Comparison of ENCODE assay signal across 13 mouse cellular contexts in genomic region chr6:59016336-59016832, GRCm38 (mm10). TPM values are rescaled to one million over a fixed set of nuclear protein-coding genes. Genes with fewer than 3 reads are reported as not detected.
A peak's percentile ranks its signal among the peaks of the same experiment; 100 is the strongest.
DNase-seq lines count a peak whose midpoint lies in the region; ATAC-seq and TF ChIP-seq lines count a peak whose summit lies in the region.
"Had no signal": no experiment of that assay in that cellular context is flagged by ENCODE, and none has a peak within 500 bp of the region (broad histone marks: within the 10 kb centered on the region; RNA-seq: fewer than 3 reads in every experiment).

No protein-coding gene starts in this region.

- no peak overlapping the region for H3K9ac ChIP-seq in forebrain, embryonic 11.5 days (ENCODE audit: low read length)
- no peak overlapping the region for H3K9ac ChIP-seq in forebrain, embryonic 14.5 days (ENCODE audit: low read length)
- H3K9ac ChIP-seq in lung, postnatal 0 days (replicated peaks; ENCODE audit: low read depth), result no peak overlapping the region
- H3K9ac ChIP-seq in limb, embryonic 13.5 days, result no peak overlapping the region
- no peak overlapping the region for H3K9ac ChIP-seq in stomach, postnatal 0 days (ENCODE audit: low read length)
- H3K9ac ChIP-seq: heart, embryonic 15.5 days had no signal

- no peak overlapping the region for H3K4me2 ChIP-seq in forebrain, embryonic 11.5 days (ENCODE audit: low read depth, low read length, severe bottlenecking)
- H3K4me2 ChIP-seq in forebrain, embryonic 14.5 days (ENCODE audit: low read length), result no peak overlapping the region
- no peak overlapping the region for H3K4me2 ChIP-seq in lung, postnatal 0 days (replicated peaks; ENCODE audit: low read depth, low read length)
- no peak overlapping the region for H3K4me2 ChIP-seq in limb, embryonic 13.5 days (replicated peaks)
- H3K4me2 ChIP-seq in stomach, postnatal 0 days (replicated peaks; ENCODE audit: low read depth), result no peak overlapping the region
- H3K4me2 ChIP-seq: heart, embryonic 15.5 days had no signal

- TF ChIP-seq CTCF in lung, postnatal 0 days (IDR thresholded peaks at IDR 0.05), result no peak
- no peak for TF ChIP-seq CTCF in stomach, postnatal 0 days (IDR thresholded peaks at IDR 0.05; ENCODE audit: low read depth)

- no peak for TF ChIP-seq EP300 in lung, postnatal 0 days (IDR thresholded peaks at IDR 0.05)
- TF ChIP-seq EP300 in stomach, postnatal 0 days (optimal IDR thresholded peaks at IDR 0.05), result no peak

- no peak for DNase-seq in forebrain, embryonic 11.5 days (ENCODE audit: low spot score)
- no peak for DNase-seq in forebrain, embryonic 14.5 days (ENCODE audit: low spot score)
- DNase-seq in lung, postnatal 0 days (ENCODE audit: low spot score), result no peak
- no peak for DNase-seq in lung, postnatal 10 days
- DNase-seq in stomach, postnatal 0 days (ENCODE audit: low spot score), result no peak
- DNase-seq in adrenal gland, adult 2 months, result no peak
- DNase-seq in heart, adult 11 months, result no peak
- DNase-seq: kidney, adult 8-10 months; lung, postnatal 36 days; thymus, adult 18-20 months had no signal

- H3K4me1 ChIP-seq in forebrain, embryonic 11.5 days (replicated peaks; ENCODE audit: control insufficient read depth, insufficient read depth, low read length), result no peaks in the 10 kb centered on the region
- no peaks in the 10 kb centered on the region for H3K4me1 ChIP-seq in forebrain, embryonic 14.5 days (ENCODE audit: control insufficient read depth, insufficient read depth, low read length)
- H3K4me1 ChIP-seq in lung, postnatal 0 days (ENCODE audit: insufficient read depth, low read depth, low read length), result peaks cover 4% of the 10 kb centered on the region; the same call in 1 of the 2 replicates
- no peaks in the 10 kb centered on the region for H3K4me1 ChIP-seq in limb, embryonic 13.5 days
- H3K4me1 ChIP-seq in stomach, postnatal 0 days (replicated peaks; ENCODE audit: control insufficient read depth, insufficient read depth), result no peaks in the 10 kb centered on the region

- ATAC-seq in forebrain, embryonic 11.5 days (replicated peaks; ENCODE audit: low FRiP score), result peak; percentile 49; the same call in 1 of the 2 replicates
- no peak for ATAC-seq in forebrain, embryonic 14.5 days
- no peak for ATAC-seq in lung, postnatal 0 days
- ATAC-seq in limb, embryonic 13.5 days (ENCODE audit: low FRiP score, low read depth), result peak; percentile 64; the same call in 1 of the 2 replicates
- peak; percentile 13; the same call in 1 of the 2 replicates for ATAC-seq in stomach, postnatal 0 days (ENCODE audit: low FRiP score, low TSS enrichment)
- ATAC-seq: activated CD4-positive, CD25-positive, alpha-beta regulatory T cell, adult 4 months had no signal

- WGBS in forebrain, embryonic 11.5 days, result 68% methylated on average over 1 of the region's 1 CpGs
- 89% methylated on average over 1 of the region's 1 CpGs for WGBS in forebrain, embryonic 14.5 days
- 50% methylated on average over 1 of the region's 1 CpGs for WGBS in lung, postnatal 0 days
- 74% methylated on average over 1 of the region's 1 CpGs for WGBS in limb, embryonic 13.5 days
- 48% methylated on average over 1 of the region's 1 CpGs for WGBS in stomach, postnatal 0 days

- no peaks in the 10 kb centered on the region for H3K27me3 ChIP-seq in forebrain, embryonic 11.5 days (ENCODE audit: control insufficient read depth, insufficient read depth, low read length)
- no peaks in the 10 kb centered on the region for H3K27me3 ChIP-seq in forebrain, embryonic 14.5 days (replicated peaks; ENCODE audit: control insufficient read depth, insufficient read depth, low read length)
- no peaks in the 10 kb centered on the region for H3K27me3 ChIP-seq in lung, postnatal 0 days (replicated peaks; ENCODE audit: insufficient read depth, low read length)
- no peaks in the 10 kb centered on the region for H3K27me3 ChIP-seq in limb, embryonic 13.5 days
- no peaks in the 10 kb centered on the region for H3K27me3 ChIP-seq in stomach, postnatal 0 days (ENCODE audit: control insufficient read depth, insufficient read depth, low read length)
- H3K27me3 ChIP-seq: heart, embryonic 15.5 days had no signal

- no peak overlapping the region for H3K4me3 ChIP-seq in forebrain, embryonic 11.5 days (ENCODE audit: low read depth, low read length)
- H3K4me3 ChIP-seq in forebrain, embryonic 14.5 days (ENCODE audit: low read depth, low read length), result no peak overlapping the region
- H3K4me3 ChIP-seq in lung, postnatal 0 days (ENCODE audit: low read depth, low read length), result no peak overlapping the region
- no peak overlapping the region for H3K4me3 ChIP-seq in limb, embryonic 13.5 days
- no peak overlapping the region for H3K4me3 ChIP-seq in stomach, postnatal 0 days (ENCODE audit: low read depth, low read length)
- H3K4me3 ChIP-seq: heart, embryonic 15.5 days had no signal

- no peaks in the 10 kb centered on the region for H3K36me3 ChIP-seq in forebrain, embryonic 11.5 days (ENCODE audit: control insufficient read depth, insufficient read depth, low read length)
- H3K36me3 ChIP-seq in forebrain, embryonic 14.5 days (ENCODE audit: control insufficient read depth, insufficient read depth, low read length), result no peaks in the 10 kb centered on the region
- no peaks in the 10 kb centered on the region for H3K36me3 ChIP-seq in lung, postnatal 0 days (ENCODE audit: insufficient read depth, low read length)
- no peaks in the 10 kb centered on the region for H3K36me3 ChIP-seq in limb, embryonic 13.5 days
- no peaks in the 10 kb centered on the region for H3K36me3 ChIP-seq in stomach, postnatal 0 days (ENCODE audit: control insufficient read depth, insufficient read depth, low read length)
- H3K36me3 ChIP-seq: heart, embryonic 15.5 days had no signal

- H3K9me3 ChIP-seq in forebrain, embryonic 11.5 days (ENCODE audit: control insufficient read depth, low read length), result no peaks in the 10 kb centered on the region
- H3K9me3 ChIP-seq in forebrain, embryonic 14.5 days (replicated peaks; ENCODE audit: control insufficient read depth, low read length), result no peaks in the 10 kb centered on the region
- H3K9me3 ChIP-seq in lung, postnatal 0 days (ENCODE audit: low read length), result no peaks in the 10 kb centered on the region
- H3K9me3 ChIP-seq in limb, embryonic 13.5 days, result no peaks in the 10 kb centered on the region
- H3K9me3 ChIP-seq in stomach, postnatal 0 days (ENCODE audit: control insufficient read depth, low read length), result no peaks in the 10 kb centered on the region
- H3K9me3 ChIP-seq: heart, embryonic 15.5 days had no signal

- no peak overlapping the region for H3K27ac ChIP-seq in forebrain, embryonic 11.5 days (ENCODE audit: low read depth, low read length)
- H3K27ac ChIP-seq in forebrain, embryonic 14.5 days (ENCODE audit: low read depth, low read length), result no peak overlapping the region
- peak overlapping the region; percentile 35; the same call in 1 of the 2 replicates for H3K27ac ChIP-seq in lung, postnatal 0 days (ENCODE audit: low read length)
- H3K27ac ChIP-seq in limb, embryonic 13.5 days, result no peak overlapping the region
- H3K27ac ChIP-seq in stomach, postnatal 0 days (replicated peaks), result no peak overlapping the region; the same call in 1 of the 2 replicates
- H3K27ac ChIP-seq: heart, embryonic 15.5 days had no signal

RNA-seq across cellular contexts. Expression of gene Fam13a, which starts 8.0 kb away (rescaled TPM):
- polyA plus RNA-seq in forebrain, embryonic 11.5 days (2014; fragmentation: Nextera tagmentation; extraction: Ambion mirVana), result 3.7 and 3.9 TPM in 2 replicates
- 6.5 and 8.8 TPM in 2 replicates for polyA plus RNA-seq in forebrain, embryonic 14.5 days (2014; fragmentation: Nextera tagmentation; extraction: Ambion mirVana)
- 21.4 and 23.5 TPM in 2 replicates for polyA plus RNA-seq in lung, postnatal 0 days (2015; fragmentation: Nextera tagmentation; extraction: Ambion mirVana)
- polyA plus RNA-seq in limb, embryonic 13.5 days (2015; fragmentation: Nextera tagmentation; extraction: Ambion mirVana), result 6.4 and 7.4 TPM in 2 replicates
- 8.0 and 8.4 TPM in 2 replicates for polyA plus RNA-seq in stomach, postnatal 0 days (2015; fragmentation: Nextera tagmentation; extraction: Ambion mirVana)
- total RNA-seq in adrenal gland, adult 2 months (2021), result 10 to 100 TPM; 42.2 to 73.3 TPM
- 6.7 and 7.9 TPM in 2 replicates for polyA plus RNA-seq in adrenal gland, adult 2 months (2012; rRNA removed)
- polyA plus RNA-seq: activated CD4-positive, CD25-positive, alpha-beta regulatory T cell, adult 4 months had no signal

Comparison
In these comparisons a context has a peak if more than half of its experiments do, and no peak if none do; other contexts are left out.
1. ATAC-seq: peak in forebrain, embryonic 11.5 days (single experiment), limb, embryonic 13.5 days (single experiment) and stomach, postnatal 0 days (single experiment); none in forebrain, embryonic 14.5 days (single experiment) and lung, postnatal 0 days (single experiment).